Mouse (Mus musculus): ENCODE data around the gene Rimbp2.

DNA sequence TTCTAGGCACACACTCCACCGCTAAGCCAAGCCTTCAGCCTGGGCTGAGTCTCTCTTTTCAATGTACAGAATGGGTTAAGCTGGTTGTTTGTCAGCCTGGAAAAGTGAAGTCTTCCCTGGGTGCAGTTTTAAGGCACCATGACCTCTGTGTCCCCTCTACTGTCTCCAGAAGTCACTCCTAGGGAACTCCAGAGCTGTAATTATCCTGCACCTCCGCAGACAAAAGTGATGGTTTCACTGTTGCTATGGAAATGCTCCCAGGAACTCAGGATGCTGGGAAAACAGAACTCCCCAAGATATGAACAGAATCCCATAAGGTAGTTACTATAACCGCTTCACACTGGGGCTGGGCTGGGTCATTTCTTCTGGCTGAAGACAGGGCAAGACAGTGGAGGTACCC, 130.4 kb downstream of the Rimbp2 start:
- TF ChIP-seq CTCF (conservative IDR thresholded peaks at IDR 0.05 in 1 of 2, IDR thresholded peaks at IDR 0.05 in 1 of 2; ENCODE audit: low read depth in 2 of 2, low read length in 2 of 2) (no peak), MXI1 (IDR thresholded peaks at IDR 0.05; ENCODE audit: low read depth, low read length) (no peak), EP300 (IDR thresholded peaks at IDR 0.05; ENCODE audit: low read length) (no peak), MAZ (IDR thresholded peaks at IDR 0.05; ENCODE audit: low read depth, low read length) (no peak), PAX5 (IDR thresholded peaks at IDR 0.05; ENCODE audit: low read length) (no peak), ETS1 (conservative IDR thresholded peaks at IDR 0.05; ENCODE audit: low read depth, low read length) (no peak), TCF12 (IDR thresholded peaks at IDR 0.05; ENCODE audit: low read depth, low read length) (no peak), USF1 (IDR thresholded peaks at IDR 0.05; ENCODE audit: low read depth, low read length) (no peak), ZKSCAN1 (IDR thresholded peaks at IDR 0.05; ENCODE audit: borderline replicate concordance, low read depth, low read length) (no peak), POLR2A (IDR thresholded peaks at IDR 0.05; ENCODE audit: low read depth, low read length) (no peak)
